Comparison of ENCODE assay signal across 1 mouse cellular context in genomic region chr2:34777237-34777868, GRCm38 (mm10).
A peak's percentile ranks its signal among the peaks of the same experiment; 100 is the strongest.
TF ChIP-seq lines count a peak whose summit lies in the region.

No protein-coding gene starts in this region.

TF ChIP-seq in MEL, 35 proteins besides CTCF, POLR2A, EP300 and RAD21:
- TF ChIP-seq POLR2AphosphoS2 (IDR thresholded peaks at IDR 0.05; ENCODE audit: low read length): peak; percentile 91
- TF ChIP-seq RCOR1 (IDR thresholded peaks at IDR 0.05; ENCODE audit: low read depth, low read length): no peak
